ENCODE assay signal across 8 mouse cellular contexts in genomic region chr19:5803041-5803880, GRCm38 (mm10). TPM values are rescaled to one million over a fixed set of nuclear protein-coding genes. Genes with fewer than 3 reads are reported as not detected.
A peak's percentile ranks its signal among the peaks of the same experiment; 100 is the strongest.
DNase-seq lines count a peak whose midpoint lies in the region; ATAC-seq and TF ChIP-seq lines count a peak whose summit lies in the region.

No protein-coding gene starts in this region.

- under 1% methylated on average over 66 of the region's 67 CpGs for WGBS in embryonic facial prominence, embryonic 13.5 days
- WGBS in heart, adult 2 months, result under 1% methylated on average over 67 of the region's 67 CpGs
- WGBS in limb, embryonic 12.5 days, result under 1% methylated on average over 67 of the region's 67 CpGs
- under 1% methylated on average over 67 of the region's 67 CpGs for WGBS in midbrain, embryonic 14.5 days

- H3K4me3 ChIP-seq in embryonic facial prominence, embryonic 13.5 days, result peak overlapping the region; percentile 91
- peak overlapping the region; percentile 89 for H3K4me3 ChIP-seq in heart, adult 2 months
- H3K4me3 ChIP-seq in limb, embryonic 12.5 days (replicated peaks), result peak overlapping the region; percentile 75
- peak overlapping the region; percentile 74 for H3K4me3 ChIP-seq in midbrain, embryonic 14.5 days (replicated peaks; ENCODE audit: low read depth, low read length)

- H3K27me3 ChIP-seq in embryonic facial prominence, embryonic 13.5 days, result no peaks in the 10 kb centered on the region
- H3K27me3 ChIP-seq in heart, adult 2 months (ENCODE audit: control insufficient read depth, insufficient read depth, low read length), result no peaks in the 10 kb centered on the region
- H3K27me3 ChIP-seq in limb, embryonic 12.5 days, result no peaks in the 10 kb centered on the region
- no peaks in the 10 kb centered on the region for H3K27me3 ChIP-seq in midbrain, embryonic 14.5 days (ENCODE audit: control insufficient read depth, insufficient read depth, low read length)

- peak; percentile 94 for TF ChIP-seq EP300 in heart, adult 2 months (IDR thresholded peaks at IDR 0.05; ENCODE audit: insufficient read depth, low read depth, low read length)

- peak; percentile 92 for TF ChIP-seq POLR2A in heart, adult 2 months (IDR thresholded peaks at IDR 0.05; ENCODE audit: insufficient read depth, low read depth, low read length)

- H3K4me1 ChIP-seq in embryonic facial prominence, embryonic 13.5 days, result peaks cover 30% of the 10 kb centered on the region
- H3K4me1 ChIP-seq in heart, adult 2 months (ENCODE audit: control insufficient read depth, insufficient read depth, low read length), result peaks cover 22% of the 10 kb centered on the region
- peaks cover 31% of the 10 kb centered on the region for H3K4me1 ChIP-seq in limb, embryonic 12.5 days (replicated peaks)
- H3K4me1 ChIP-seq in midbrain, embryonic 14.5 days (ENCODE audit: control insufficient read depth, insufficient read depth, low read length), result peaks cover 36% of the 10 kb centered on the region

- peaks cover 4% of the 10 kb centered on the region for H3K36me3 ChIP-seq in embryonic facial prominence, embryonic 13.5 days
- peaks cover 11% of the 10 kb centered on the region for H3K36me3 ChIP-seq in heart, adult 2 months (ENCODE audit: control insufficient read depth, insufficient read depth, low read length)
- peaks cover 9% of the 10 kb centered on the region for H3K36me3 ChIP-seq in limb, embryonic 12.5 days
- H3K36me3 ChIP-seq in midbrain, embryonic 14.5 days (ENCODE audit: control insufficient read depth, insufficient read depth, low read length), result peaks cover 8% of the 10 kb centered on the region

- peak; percentile 99 for DNase-seq in 416B (ENCODE audit: low read depth)
- DNase-seq in adrenal gland, postnatal 4 days (ENCODE audit: low spot score in 2 of 2), result peak; percentile 98 to 100
- peak; percentile 100 for DNase-seq in heart, adult 2 months
- peak; percentile 99 to 100 for DNase-seq in kidney, adult 8-10 months
- peak; percentile 100 for DNase-seq in midbrain, embryonic 14.5 days
- peak; percentile 99 for DNase-seq in spleen, adult 12 weeks (ENCODE audit: low spot score)

- peak overlapping the region; percentile 99 for H3K9ac ChIP-seq in embryonic facial prominence, embryonic 13.5 days
- peak overlapping the region; percentile 90 for H3K9ac ChIP-seq in heart, adult 2 months (ENCODE audit: low read depth, low read length)
- peak overlapping the region; percentile 79 for H3K9ac ChIP-seq in limb, embryonic 12.5 days (replicated peaks)
- H3K9ac ChIP-seq in midbrain, embryonic 14.5 days (replicated peaks; ENCODE audit: low read length), result peak overlapping the region; percentile 98

- H3K4me2 ChIP-seq in embryonic facial prominence, embryonic 13.5 days, result peak overlapping the region; percentile 95
- H3K4me2 ChIP-seq in limb, embryonic 12.5 days, result peak overlapping the region; percentile 70
- H3K4me2 ChIP-seq in midbrain, embryonic 14.5 days (ENCODE audit: low read length), result peak overlapping the region; percentile 93

- no peak for TF ChIP-seq CTCF in heart, adult 2 months (IDR thresholded peaks at IDR 0.05)

- intact Hi-C loops in heart, adult 2 months (cut with DNase I), result loop anchor here (2.0 kb wide), 1 partner anchor 16 kb away; no protein-coding TSS in a partner anchor

- ATAC-seq in embryonic facial prominence, embryonic 13.5 days (ENCODE audit: insufficient number of reproducible peaks, insufficient read depth, low FRiP score, low TSS enrichment, low read depth), result peak; percentile 97
- peak; percentile 97 for ATAC-seq in limb, embryonic 12.5 days (ENCODE audit: insufficient number of reproducible peaks, insufficient read depth, low FRiP score, low TSS enrichment, low read depth)
- peak; percentile 96 for ATAC-seq in midbrain, embryonic 14.5 days (ENCODE audit: low FRiP score, low TSS enrichment)

- H3K9me3 ChIP-seq in embryonic facial prominence, embryonic 13.5 days, result no peaks in the 10 kb centered on the region
- no peaks in the 10 kb centered on the region for H3K9me3 ChIP-seq in limb, embryonic 12.5 days
- H3K9me3 ChIP-seq in midbrain, embryonic 14.5 days (ENCODE audit: control insufficient read depth, low read length), result no peaks in the 10 kb centered on the region

- peaks cover 6% of the 10 kb centered on the region for H3K79me2 ChIP-seq in heart, adult 2 months (replicated peaks; ENCODE audit: control insufficient read depth, insufficient read depth, low read length)

- H3K27ac ChIP-seq in embryonic facial prominence, embryonic 13.5 days, result peak overlapping the region; percentile 100
- peak overlapping the region; percentile 100 for H3K27ac ChIP-seq in heart, adult 2 months
- H3K27ac ChIP-seq in limb, embryonic 12.5 days, result peak overlapping the region; percentile 99
- peak overlapping the region; percentile 100 for H3K27ac ChIP-seq in midbrain, embryonic 14.5 days (replicated peaks; ENCODE audit: low read depth, low read length)

RNA-seq across cellular contexts. Expression of gene Scyl1, which starts 32.0 kb away (rescaled TPM):
- 100 to 1,000 TPM; 105 to 110 TPM for total RNA-seq in adrenal gland, postnatal 4 days (2021)
- 73.0 and 75.3 TPM in 2 replicates for polyA plus RNA-seq in embryonic facial prominence, embryonic 13.5 days (2015; fragmentation: Nextera tagmentation; extraction: Ambion mirVana)
- total RNA-seq in heart, adult 2 months (2021), result 10 to 100 TPM; 57.2 to 70.0 TPM
- polyA plus RNA-seq in heart, adult 2 months (2012; rRNA removed), result 95.6 and 113 TPM in 2 replicates
- 74.9 and 78.0 TPM in 2 replicates for polyA plus RNA-seq in limb, embryonic 12.5 days (2016; fragmentation: Nextera tagmentation; extraction: Ambion mirVana)
- 73.5 and 78.2 TPM in 2 replicates for polyA plus RNA-seq in midbrain, embryonic 14.5 days (2014; fragmentation: Nextera tagmentation; extraction: Ambion mirVana)

Comparison
In these comparisons a context has a peak if more than half of its experiments do, and no peak if none do; other contexts are left out.
1. Peak in every context shown above with its lines: DNase-seq, ATAC-seq, H3K4me3 ChIP-seq and H3K27ac ChIP-seq.